Mouse (Mus musculus): ENCODE results near the gene Pde4a. TPM values are rescaled to one million over a fixed set of nuclear protein-coding genes. Genes with fewer than 3 reads are reported as not detected.
"Not testable (repeated sequence)": the region's sequence is repeated elsewhere in the genome, so short reads cannot be mapped to it uniquely, and the experiment has no call there.

Gene Pde4a
- polyA plus RNA-seq, 1 experiment from 2014 or later = 3.8 TPM

DNA sequence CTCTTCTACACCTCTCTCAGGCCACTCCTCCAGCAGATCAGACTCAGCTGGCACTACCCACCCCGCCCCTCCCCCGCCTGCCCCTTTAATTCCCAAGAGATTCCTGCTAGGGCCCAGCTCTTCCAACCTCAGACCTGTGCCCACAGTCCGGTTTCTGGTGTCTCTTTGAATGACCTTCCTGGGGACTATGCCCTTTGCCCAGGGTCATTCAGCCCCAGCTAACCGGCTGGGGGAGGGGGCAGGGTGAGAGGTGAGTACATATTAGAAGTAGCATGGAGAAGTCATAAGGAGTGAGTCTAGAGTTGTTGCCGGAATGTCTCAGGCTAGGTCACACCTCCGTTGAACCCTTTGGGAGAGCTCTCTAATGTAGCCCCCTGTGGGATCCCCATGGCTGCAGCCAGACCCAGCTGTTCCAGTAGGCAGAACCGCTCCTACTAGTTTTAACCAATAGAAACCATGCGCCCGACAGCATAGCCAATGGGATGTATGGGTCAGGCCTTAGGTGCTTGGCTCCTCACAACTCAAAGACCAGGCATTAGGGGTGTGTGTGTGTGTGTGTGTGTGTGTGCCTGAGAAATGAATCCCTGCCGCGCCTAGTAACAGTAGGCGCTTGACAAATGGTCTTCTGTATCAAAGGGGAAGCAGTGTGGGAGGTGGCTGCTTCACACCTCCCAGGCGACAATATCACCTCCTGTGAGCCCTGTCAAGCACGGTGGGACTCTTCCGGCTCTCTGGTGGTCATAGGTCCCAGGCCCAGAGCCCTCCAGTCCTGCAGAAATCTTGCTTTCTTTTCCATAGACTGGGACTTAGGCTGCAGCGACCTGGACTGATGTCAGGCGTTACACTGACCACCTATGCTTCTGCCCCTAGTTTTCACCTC lies 84.4 kb downstream of the Pde4a start:
- Histone ChIP-seq H3K36me3 (no peaks in the 10 kb centered on the region), H3K9me3 (replicated peaks) (no peaks in the 10 kb centered on the region), H3K4me1 (peaks cover 9% of the 10 kb centered on the region), H3K27me3 (ENCODE audit: low read depth, poor library complexity, severe bottlenecking) (peaks cover 82% of the 10 kb centered on the region), H3K27ac (replicated peaks) (no peak overlapping the region), H3K4me3 (no peak overlapping the region)
- DNase-seq (ENCODE audit: low spot score) = no peak
- WGBS = 38% methylated on average over 17 of the region's 17 CpGs

DNA sequence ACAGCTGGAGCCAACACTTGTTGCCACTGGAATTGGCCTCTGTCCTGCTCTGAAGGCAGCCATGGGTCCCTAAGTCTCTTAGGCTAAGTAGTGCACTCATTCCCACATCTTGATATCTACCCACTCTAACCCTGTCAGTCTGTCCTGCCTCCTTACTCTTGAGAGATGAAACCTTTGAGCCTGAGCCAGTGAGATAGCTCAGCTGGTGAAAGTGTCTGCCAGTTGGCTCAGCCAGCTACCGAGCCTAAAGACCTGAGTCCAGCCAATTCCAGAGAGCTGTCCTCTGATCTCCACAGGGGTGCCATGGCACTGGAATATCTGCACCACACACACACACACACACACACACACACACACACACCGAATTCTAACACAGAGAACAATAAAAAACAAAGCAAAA lies 85.0 kb downstream of the Pde4a start:
- Histone ChIP-seq H3K9me3 (replicated peaks) (no peaks in the 10 kb centered on the region), H3K27ac (replicated peaks) (no peak overlapping the region), H3K36me3 (no peaks in the 10 kb centered on the region), H3K4me3 (no peak overlapping the region), H3K27me3 (ENCODE audit: low read depth, poor library complexity, severe bottlenecking) (peaks cover 76% of the 10 kb centered on the region), H3K4me1 (peaks cover 6% of the 10 kb centered on the region)
- WGBS = 57% methylated on average over 2 of the region's 2 CpGs
- no peak for DNase-seq (ENCODE audit: low spot score)

DNA sequence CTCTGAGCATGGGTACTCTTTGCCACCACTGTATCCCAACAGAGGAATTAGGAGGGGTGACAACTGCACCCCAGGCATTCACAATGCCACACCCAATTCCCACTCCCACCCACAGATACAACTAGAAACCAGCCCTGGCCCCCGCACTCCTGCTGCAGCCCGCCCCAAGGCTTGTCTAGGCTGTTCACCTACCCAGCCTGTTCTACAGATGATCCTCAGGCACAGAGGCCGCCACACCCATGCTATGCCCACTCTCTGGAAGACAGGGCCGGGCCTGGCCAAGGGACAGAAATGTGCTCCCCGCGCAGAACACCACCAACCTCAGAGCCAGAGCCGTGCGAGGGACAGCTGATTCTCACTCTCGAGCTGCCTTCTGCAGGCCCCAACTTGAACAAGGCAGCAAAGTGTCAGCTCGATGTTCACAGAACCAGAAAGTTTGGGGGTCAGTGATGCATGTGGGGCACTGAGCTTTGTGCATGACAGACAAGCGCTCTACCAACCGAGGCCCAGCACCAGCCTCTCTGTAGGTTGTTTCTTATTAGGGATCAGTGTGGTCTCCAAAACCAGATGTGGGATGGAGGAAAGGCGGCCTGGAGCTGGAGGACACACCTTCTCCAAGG lies 85.7 kb downstream of the Pde4a start:
- Histone ChIP-seq H3K4me3 (no peak overlapping the region), H3K36me3 (no peaks in the 10 kb centered on the region), H3K4me1 (peaks cover 6% of the 10 kb centered on the region), H3K9me3 (replicated peaks) (no peaks in the 10 kb centered on the region), H3K27ac (replicated peaks) (no peak overlapping the region), H3K27me3 (ENCODE audit: low read depth, poor library complexity, severe bottlenecking) (peaks cover 69% of the 10 kb centered on the region)
- 70% methylated on average over 13 of the region's 13 CpGs for WGBS
- no peak for DNase-seq (ENCODE audit: low spot score)

GRCm38 (mm10) chr9:21254690-21255089 lies 89.2 kb downstream of the Pde4a start:
- DNase-seq (ENCODE audit: low spot score) = no peak
- Histone ChIP-seq H3K4me3 (no peak overlapping the region), H3K36me3 (no peaks in the 10 kb centered on the region), H3K9me3 (replicated peaks) (no peaks in the 10 kb centered on the region), H3K27me3 (ENCODE audit: low read depth, poor library complexity, severe bottlenecking) (peaks cover 38% of the 10 kb centered on the region), H3K4me1 (no peaks in the 10 kb centered on the region), H3K27ac (replicated peaks) (no peak overlapping the region)

GRCm38 (mm10) chr9:21256349-21256748 lies 90.8 kb downstream of the Pde4a start:
- 82% methylated on average over 4 of the region's 4 CpGs for WGBS
- not testable (repeated sequence) for H3K27ac ChIP-seq (replicated peaks); H3K4me3 ChIP-seq; H3K9me3 ChIP-seq (replicated peaks); H3K4me1 ChIP-seq; DNase-seq (ENCODE audit: low spot score); H3K36me3 ChIP-seq
- H3K27me3 ChIP-seq (ENCODE audit: low read depth, poor library complexity, severe bottlenecking) = peaks cover 21% of the 10 kb centered on the region

DNA sequence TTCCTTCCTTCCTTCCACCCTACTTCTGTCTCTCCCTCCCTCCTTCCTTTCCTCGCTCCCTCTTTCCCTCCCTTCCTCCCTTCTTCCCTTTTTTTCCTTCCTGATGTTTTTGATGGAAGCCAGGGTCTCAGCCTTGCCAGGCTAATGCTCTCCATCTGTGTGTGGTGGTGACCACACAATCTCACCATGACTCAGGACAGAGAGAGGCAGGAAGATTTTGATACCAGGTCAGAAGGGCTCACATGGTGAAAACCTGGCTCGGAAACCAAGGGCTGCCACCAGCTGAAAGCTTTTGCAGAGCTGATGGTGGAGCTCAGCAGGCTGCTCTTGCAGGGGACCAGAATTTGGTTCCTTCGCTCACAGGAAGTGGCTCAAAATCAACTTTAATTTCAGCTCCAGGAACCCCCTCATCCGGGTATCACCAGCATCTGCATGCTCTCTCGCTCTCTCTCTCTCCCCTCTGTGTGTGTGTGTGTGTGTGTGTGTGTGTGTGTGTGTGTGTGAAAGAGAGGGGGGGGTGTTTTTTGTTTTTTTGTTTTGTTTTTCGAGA lies 95.1 kb downstream of the Pde4a start:
- 0 out of 2 replicates have a peak, but pooled peaks cover 7% of the 10 kb centered on the region for H3K27me3 ChIP-seq (ENCODE audit: low read depth, poor library complexity, severe bottlenecking)
- 80% methylated on average over 6 of the region's 6 CpGs for WGBS

DNA sequence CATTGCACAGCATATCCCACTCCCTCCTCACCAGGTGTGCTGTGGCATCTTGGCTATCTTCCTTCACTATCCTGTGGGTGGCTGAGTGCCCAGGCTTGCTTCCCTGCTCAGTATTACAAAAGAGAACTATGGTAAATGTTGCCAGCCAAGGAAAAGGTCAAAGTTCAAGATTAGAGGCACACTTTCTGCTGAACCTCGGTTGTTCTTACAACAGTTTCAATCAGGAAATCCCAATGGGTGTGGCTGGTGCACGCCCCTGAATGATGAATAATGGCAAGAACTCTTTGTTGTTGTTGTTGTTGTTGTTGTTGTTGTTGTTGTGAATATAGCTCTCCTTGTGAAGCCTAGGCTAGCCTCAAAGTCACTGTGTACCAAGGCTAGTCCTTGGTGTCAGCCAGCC lies 96.3 kb downstream of the Pde4a start:
- no peak for DNase-seq (ENCODE audit: low spot score)
- no peak overlapping the region for H3K27ac ChIP-seq (replicated peaks)
- peaks cover 4% of the 10 kb centered on the region for H3K36me3 ChIP-seq
- H3K9me3 ChIP-seq (replicated peaks) = no peaks in the 10 kb centered on the region
- no peak overlapping the region for H3K4me3 ChIP-seq
- H3K27me3 ChIP-seq (ENCODE audit: low read depth, poor library complexity, severe bottlenecking) = 0 out of 2 replicates have a peak, but pooled peaks cover 7% of the 10 kb centered on the region
- peaks cover 23% of the 10 kb centered on the region for H3K4me1 ChIP-seq
- WGBS = 79% methylated on average over 2 of the region's 2 CpGs

More for the DNA sequence above, 95.1 kb downstream of the Pde4a start:
- Histone ChIP-seq H3K9me3 (replicated peaks) (no peaks in the 10 kb centered on the region), H3K4me3 (no peak overlapping the region), H3K4me1 (peaks cover 10% of the 10 kb centered on the region), H3K36me3 (no peaks in the 10 kb centered on the region), H3K27ac (replicated peaks) (no peak overlapping the region)
- DNase-seq (ENCODE audit: low spot score) = no peak

Other genes with a start within 250 kb of the Pde4a start
- 141 and 145 TPM in 2 replicates for gene Dnmt1, start 205.8 kb upstream of the Pde4a start, polyA plus RNA-seq (2016; fragmentation: Nextera tagmentation; extraction: Ambion mirVana)
- gene S1pr2, start 188.9 kb upstream of the Pde4a start, polyA plus RNA-seq (2016; fragmentation: Nextera tagmentation; extraction: Ambion mirVana) = 19.1 and 22.1 TPM in 2 replicates
- 141 and 143 TPM in 2 replicates for gene Mrpl4, start 163.0 kb upstream of the Pde4a start, polyA plus RNA-seq (2016; fragmentation: Nextera tagmentation; extraction: Ambion mirVana)
- 4.5 and 4.9 TPM in 2 replicates for gene Icam1, start 149.7 kb upstream of the Pde4a start, polyA plus RNA-seq (2016; fragmentation: Nextera tagmentation; extraction: Ambion mirVana)
- 5.6 and 5.9 TPM in 2 replicates for gene Icam4, start 136.3 kb upstream of the Pde4a start, polyA plus RNA-seq (2016; fragmentation: Nextera tagmentation; extraction: Ambion mirVana)
- 0.05 TPM in 1 of 2 replicates, not detected in the other for gene Icam5, start 133.6 kb upstream of the Pde4a start, polyA plus RNA-seq (2016; fragmentation: Nextera tagmentation; extraction: Ambion mirVana)
- 0.91 and 1.2 TPM in 2 replicates for gene Zglp1, start 98.6 kb upstream of the Pde4a start, polyA plus RNA-seq (2016; fragmentation: Nextera tagmentation; extraction: Ambion mirVana)
- gene Gm49373, start 92.6 kb upstream of the Pde4a start, polyA plus RNA-seq (2016; fragmentation: Nextera tagmentation; extraction: Ambion mirVana) = 1.0 and 1.3 TPM in 2 replicates
- 57.1 and 66.7 TPM in 2 replicates for gene Fdx1l, start 92.1 kb upstream of the Pde4a start, polyA plus RNA-seq (2016; fragmentation: Nextera tagmentation; extraction: Ambion mirVana)
- gene Gm38431, start 73.7 kb upstream of the Pde4a start, polyA plus RNA-seq (2016; fragmentation: Nextera tagmentation; extraction: Ambion mirVana) = 3.4 and 3.9 TPM in 2 replicates
- 95.4 and 102 TPM in 2 replicates for gene Raver1, start 73.7 kb upstream of the Pde4a start, polyA plus RNA-seq (2016; fragmentation: Nextera tagmentation; extraction: Ambion mirVana)
- gene Tyk2, start 34.5 kb upstream of the Pde4a start, polyA plus RNA-seq (2016; fragmentation: Nextera tagmentation; extraction: Ambion mirVana) = 13.6 and 14.8 TPM in 2 replicates
- 351 and 367 TPM in 2 replicates for gene Cdc37, start 15.7 kb upstream of the Pde4a start, polyA plus RNA-seq (2016; fragmentation: Nextera tagmentation; extraction: Ambion mirVana)
- gene Keap1, start 73.6 kb downstream of the Pde4a start, polyA plus RNA-seq (2016; fragmentation: Nextera tagmentation; extraction: Ambion mirVana) = 47.1 and 50.8 TPM in 2 replicates
- gene S1pr5, start 82.7 kb downstream of the Pde4a start, polyA plus RNA-seq (2016; fragmentation: Nextera tagmentation; extraction: Ambion mirVana) = 0.10 and 0.11 TPM in 2 replicates
- 48.6 and 49.9 TPM in 2 replicates for gene Atg4d, start 99.6 kb downstream of the Pde4a start, polyA plus RNA-seq (2016; fragmentation: Nextera tagmentation; extraction: Ambion mirVana)
- 16.2 and 21.0 TPM in 2 replicates for gene Kri1, start 122.3 kb downstream of the Pde4a start, polyA plus RNA-seq (2016; fragmentation: Nextera tagmentation; extraction: Ambion mirVana)
- gene Cdkn2d, start 125.7 kb downstream of the Pde4a start, polyA plus RNA-seq (2016; fragmentation: Nextera tagmentation; extraction: Ambion mirVana) = 51.4 and 61.3 TPM in 2 replicates
- 1.1 and 2.9 TPM in 2 replicates for gene Ap1m2, start 146.6 kb downstream of the Pde4a start, polyA plus RNA-seq (2016; fragmentation: Nextera tagmentation; extraction: Ambion mirVana)
- gene Slc44a2, start 155.0 kb downstream of the Pde4a start, polyA plus RNA-seq (2016; fragmentation: Nextera tagmentation; extraction: Ambion mirVana) = 65.8 and 72.2 TPM in 2 replicates
- gene Ilf3, start 202.2 kb downstream of the Pde4a start, polyA plus RNA-seq (2016; fragmentation: Nextera tagmentation; extraction: Ambion mirVana) = 295 and 321 TPM in 2 replicates
- 64.8 and 73.1 TPM in 2 replicates for gene Qtrt1, start 246.1 kb downstream of the Pde4a start, polyA plus RNA-seq (2016; fragmentation: Nextera tagmentation; extraction: Ambion mirVana)